Mouse (Mus musculus) kidney, embryonic 14.5 days (tissue): ENCODE measurements at regions not wholly inside any gene's neighbourhood (a gene's known extent, or its start where the extent isn't known, plus 50 kb on each side); places are given as distances from the start of the nearest gene placed in this dataset.
A peak's percentile ranks its signal among the peaks of the same experiment; 100 is the strongest.

Source experiments
- ATAC-seq: fragments of 200-750 bp; cut with Nextera tagmentation; 2 replicates; pipeline ENCODE4 v1.8.0; 2017; ENCODE audit warnings: moderate number of reproducible peaks, mild to moderate bottlenecking, moderate TSS enrichment, moderate library complexity; ENCODE audit not compliant: low FRiP score, low TSS enrichment
- H3K27ac ChIP-seq: fragments of 300-500 bp; sonication (generic); 2 replicates; pipeline ENCODE4 v1.5.1; 2014; ENCODE audit warnings: low read depth, mild to moderate bottlenecking, low read length, moderate library complexity, mixed read lengths
- H3K27me3 ChIP-seq: fragments of 300-500 bp; sonication (generic); 2 replicates; pipeline ENCODE4 v1.6.1; 2014; ENCODE audit warnings: mild to moderate bottlenecking, low read length; ENCODE audit not compliant: control insufficient read depth, insufficient read depth
- H3K36me3 ChIP-seq: fragments of 300-500 bp; sonication (generic); 2 replicates; pipeline ENCODE4 v1.6.1; 2014; ENCODE audit warnings: low read length, mixed read lengths; ENCODE audit not compliant: control insufficient read depth, insufficient read depth
- H3K4me1 ChIP-seq: fragments of 300-500 bp; sonication (generic); 2 replicates; pipeline ENCODE4 v1.6.1; 2014; ENCODE audit warnings: low read length, mixed read lengths; ENCODE audit not compliant: control insufficient read depth, insufficient read depth
- H3K4me2 ChIP-seq: fragments of 300-500 bp; sonication (generic); replicated peaks from 2 replicates; pipeline ENCODE4 v1.6.1; 2014; ENCODE audit warnings: low read depth, mild to moderate bottlenecking, low read length
- H3K4me3 ChIP-seq: fragments of 300-500 bp; sonication (generic); 2 replicates; pipeline ENCODE4 v1.5.1; 2014; ENCODE audit warnings: mild to moderate bottlenecking, low read length
- H3K9ac ChIP-seq: fragments of 300-500 bp; sonication (generic); 2 replicates; pipeline ENCODE4 v1.6.1; 2014; ENCODE audit warnings: low read depth, mild to moderate bottlenecking, low read length, moderate library complexity
- H3K9me3 ChIP-seq: fragments of 300-500 bp; sonication (generic); 2 replicates; pipeline ENCODE4 v1.6.1; 2016; ENCODE audit warnings: low read length; ENCODE audit not compliant: control insufficient read depth
- WGBS: fragments of 180-500 bp; shearing (Covaris S2); extraction: QIAGEN DNeasy Blood & Tissue Kit; methylation state at CpG from one replicate; pipeline ENCODE4 v1.1.7; 2014; 5-methylcytosine and 5-hydroxymethylcytosine counted together

DNA sequence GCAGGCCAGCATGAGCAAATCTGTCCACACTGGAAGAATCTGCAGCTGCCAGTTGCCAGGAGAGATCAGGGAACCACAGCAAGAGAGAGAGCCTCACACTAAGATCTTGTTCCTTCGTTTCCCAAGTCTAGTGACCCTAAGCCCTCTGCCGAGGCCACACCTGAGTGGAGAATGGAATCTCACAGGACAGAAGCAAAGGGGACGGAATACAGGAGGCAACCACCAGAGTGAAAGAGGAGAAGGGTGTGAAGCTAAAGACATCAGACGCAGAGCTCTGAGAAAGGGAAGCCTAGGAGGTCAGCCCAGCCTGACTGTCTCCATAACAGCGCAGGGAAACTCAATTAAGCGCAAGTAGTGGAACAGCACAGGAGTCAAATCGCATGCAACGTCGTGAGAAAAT is 75.0 kb downstream of the Suds3 start:
- peaks cover 4% of the 10 kb centered on the region; the same call in 1 of the 2 replicates for H3K4me1 ChIP-seq
- H3K4me2 ChIP-seq: no peak overlapping the region
- peak; percentile 64; the same call in 1 of the 2 replicates for ATAC-seq
- no peaks in the 10 kb centered on the region for H3K36me3 ChIP-seq
- H3K27ac ChIP-seq: no peak overlapping the region
- no peak overlapping the region for H3K9ac ChIP-seq
- no peaks in the 10 kb centered on the region for H3K27me3 ChIP-seq
- H3K4me3 ChIP-seq: no peak overlapping the region
- no peaks in the 10 kb centered on the region for H3K9me3 ChIP-seq
- WGBS: 33% methylated on average over 9 of the region's 9 CpGs

DNA sequence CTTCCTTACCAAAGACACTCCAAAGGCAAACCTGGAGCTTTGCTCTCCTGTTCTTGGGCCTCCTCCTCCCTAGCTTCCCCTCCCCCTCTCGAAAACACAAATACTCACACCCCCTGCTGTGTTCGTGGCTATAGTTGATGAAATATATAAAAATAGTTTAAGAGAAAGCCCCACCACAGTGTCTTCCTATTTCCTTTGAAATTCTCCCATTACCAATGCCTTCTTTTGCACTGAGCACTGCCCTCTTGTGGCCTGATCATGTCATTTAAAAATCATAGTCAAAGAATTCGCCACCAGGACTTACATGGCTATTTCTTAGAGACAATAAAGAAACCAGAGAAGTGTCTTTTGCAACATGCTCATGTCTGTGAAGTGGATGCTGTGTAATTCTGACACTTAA is 78.7 kb downstream of the Suds3 start:
- WGBS: 30% methylated on average over 3 of the region's 3 CpGs
- Histone ChIP-seq H3K27me3 (no peaks in the 10 kb centered on the region), H3K4me1 (no peaks in the 10 kb centered on the region)

DNA sequence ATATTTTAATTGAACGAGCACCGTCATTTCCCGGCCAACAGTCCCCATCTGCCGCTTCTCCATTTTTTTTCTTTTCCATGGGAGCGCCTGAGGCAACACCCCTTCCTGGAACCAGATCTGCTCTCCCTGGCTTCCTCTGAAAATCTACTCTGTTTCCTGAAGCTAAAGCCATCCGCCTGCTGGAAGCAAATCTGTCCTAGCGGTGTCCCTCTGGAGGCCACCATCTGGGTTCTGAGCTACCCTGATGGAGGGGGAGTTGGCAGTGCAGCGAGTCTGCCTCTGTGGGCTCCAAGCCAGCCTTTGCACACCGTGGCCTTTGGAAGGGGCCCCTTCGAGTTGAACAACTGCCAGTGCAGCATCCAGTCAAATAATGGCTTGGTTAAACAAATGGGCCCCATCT is 83.8 kb downstream of the Suds3 start:
- Histone ChIP-seq H3K36me3 (no peaks in the 10 kb centered on the region), H3K4me2 (no peak overlapping the region), H3K4me1 (no peaks in the 10 kb centered on the region), H3K9ac (no peak overlapping the region), H3K27ac (no peak overlapping the region), H3K27me3 (no peaks in the 10 kb centered on the region), H3K4me3 (no peak overlapping the region), H3K9me3 (no peaks in the 10 kb centered on the region; the same call in 1 of the 2 replicates)
- WGBS: 85% methylated on average over 10 of the region's 10 CpGs
- ATAC-seq: no peak

More for the DNA sequence above, 78.7 kb downstream of the Suds3 start:
- Histone ChIP-seq H3K27ac (no peak overlapping the region), H3K4me3 (no peak overlapping the region), H3K9me3 (no peaks in the 10 kb centered on the region; the same call in 1 of the 2 replicates), H3K4me2 (no peak overlapping the region), H3K9ac (no peak overlapping the region), H3K36me3 (no peaks in the 10 kb centered on the region)
- ATAC-seq: no peak

DNA sequence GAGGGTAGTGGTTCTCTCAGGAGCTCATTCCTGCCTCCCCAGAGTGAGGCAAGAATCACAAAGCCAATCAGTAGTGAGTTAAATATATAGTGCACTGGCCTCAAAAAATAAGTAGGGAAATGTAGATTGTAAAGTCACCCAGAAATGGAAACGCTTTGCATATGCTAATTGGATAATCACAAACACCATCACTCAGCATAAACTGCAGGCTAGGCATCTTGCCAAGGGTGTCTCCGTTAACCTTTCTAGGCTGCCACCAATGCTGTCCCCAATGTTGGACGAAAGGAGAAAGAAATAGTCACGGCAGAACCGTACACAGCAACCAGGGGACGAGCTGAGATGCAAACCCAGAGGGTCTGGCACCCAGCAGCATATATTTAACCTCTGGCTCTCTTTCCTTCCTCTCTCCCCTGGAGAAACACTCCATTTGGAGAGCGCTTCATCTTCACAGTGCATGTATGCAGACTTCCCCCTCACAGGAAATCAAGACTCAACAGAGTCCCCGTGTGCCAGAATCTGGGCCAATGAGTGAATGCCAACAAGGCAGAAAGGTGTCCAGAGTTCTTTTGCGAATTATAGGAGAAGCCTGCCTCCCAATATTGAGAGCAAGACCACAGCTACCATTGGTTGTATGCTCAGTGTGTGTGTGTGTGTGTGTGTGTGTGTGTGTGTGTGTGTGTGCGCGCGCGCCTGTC is 90.1 kb downstream of the Suds3 start:
- H3K27ac ChIP-seq: no peak overlapping the region
- H3K4me1 ChIP-seq: no peaks in the 10 kb centered on the region
- no peak overlapping the region for H3K9ac ChIP-seq
- no peaks in the 10 kb centered on the region for H3K27me3 ChIP-seq
- no peaks in the 10 kb centered on the region for H3K36me3 ChIP-seq
- H3K9me3 ChIP-seq: no peaks in the 10 kb centered on the region
- WGBS: 89% methylated on average over 13 of the region's 13 CpGs
- no peak for ATAC-seq
- H3K4me3 ChIP-seq: no peak overlapping the region
- H3K4me2 ChIP-seq: no peak overlapping the region

DNA sequence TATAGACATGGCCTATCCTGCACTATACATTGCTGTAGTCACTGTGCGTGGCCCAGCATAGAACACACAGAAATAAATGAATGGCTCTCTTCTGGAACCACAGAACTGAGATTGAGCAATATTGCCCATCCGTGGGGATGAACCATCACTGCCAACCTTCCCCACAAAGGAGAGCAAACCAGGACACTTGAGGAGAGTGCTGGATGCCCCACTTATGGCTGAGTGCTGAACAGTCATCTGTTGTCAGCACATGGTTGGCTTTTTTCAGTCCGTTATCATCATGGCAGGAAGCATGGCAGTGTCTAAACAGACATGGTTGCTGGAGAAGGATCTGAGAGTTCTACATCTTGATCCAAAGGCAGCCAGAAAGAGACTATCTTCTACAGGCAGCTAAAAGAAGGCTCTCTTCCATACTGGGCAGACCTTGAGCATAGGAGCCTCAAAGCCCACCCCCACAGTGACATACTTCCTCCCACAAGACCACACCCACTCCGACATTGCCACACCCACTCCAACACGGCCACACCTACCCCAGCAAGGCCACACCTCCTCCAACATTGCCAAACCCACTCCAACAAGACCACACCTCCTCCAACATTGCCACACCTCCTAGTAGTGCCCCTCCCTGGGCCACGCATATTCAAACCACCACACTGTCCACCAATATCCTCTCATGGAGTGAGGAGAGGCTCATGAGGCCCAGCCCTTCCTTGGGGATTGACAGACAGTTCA is 97.3 kb downstream of the Suds3 start:
- no peaks in the 10 kb centered on the region for H3K4me1 ChIP-seq
- H3K4me3 ChIP-seq: no peak overlapping the region
- H3K27ac ChIP-seq: no peak overlapping the region
- H3K4me2 ChIP-seq: no peak overlapping the region
- H3K9ac ChIP-seq: no peak overlapping the region
- no peaks in the 10 kb centered on the region for H3K36me3 ChIP-seq
- ATAC-seq: no peak
- H3K27me3 ChIP-seq: no peaks in the 10 kb centered on the region
- no peaks in the 10 kb centered on the region for H3K9me3 ChIP-seq
- 87% methylated on average over 6 of the region's 6 CpGs for WGBS

DNA sequence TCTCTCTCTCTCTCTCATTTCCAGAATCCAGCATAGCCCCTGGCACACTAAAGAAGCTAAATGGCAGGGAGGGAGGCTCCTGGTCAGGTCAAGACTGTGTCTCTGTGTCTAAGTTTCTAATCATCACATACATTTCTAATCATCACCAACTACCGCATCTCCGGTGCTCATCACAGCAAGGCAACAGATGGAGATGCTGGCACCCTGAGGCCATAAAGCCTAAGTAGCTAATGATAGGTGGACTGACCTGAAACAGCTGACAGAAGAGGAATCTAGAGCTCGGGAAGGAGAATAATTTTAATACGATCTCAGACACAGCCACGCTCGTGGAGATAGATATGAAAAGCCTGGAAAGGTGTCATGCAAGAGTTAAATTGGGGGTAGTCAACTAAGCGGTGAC is 104.8 kb downstream of the Suds3 start:
- ATAC-seq: no peak
- 89% methylated on average over 7 of the region's 7 CpGs for WGBS
- no peak overlapping the region for H3K4me3 ChIP-seq
- no peak overlapping the region for H3K9ac ChIP-seq
- no peaks in the 10 kb centered on the region for H3K9me3 ChIP-seq
- H3K4me2 ChIP-seq: no peak overlapping the region
- no peaks in the 10 kb centered on the region for H3K36me3 ChIP-seq
- H3K4me1 ChIP-seq: no peaks in the 10 kb centered on the region
- no peaks in the 10 kb centered on the region for H3K27me3 ChIP-seq
- no peak overlapping the region for H3K27ac ChIP-seq

DNA sequence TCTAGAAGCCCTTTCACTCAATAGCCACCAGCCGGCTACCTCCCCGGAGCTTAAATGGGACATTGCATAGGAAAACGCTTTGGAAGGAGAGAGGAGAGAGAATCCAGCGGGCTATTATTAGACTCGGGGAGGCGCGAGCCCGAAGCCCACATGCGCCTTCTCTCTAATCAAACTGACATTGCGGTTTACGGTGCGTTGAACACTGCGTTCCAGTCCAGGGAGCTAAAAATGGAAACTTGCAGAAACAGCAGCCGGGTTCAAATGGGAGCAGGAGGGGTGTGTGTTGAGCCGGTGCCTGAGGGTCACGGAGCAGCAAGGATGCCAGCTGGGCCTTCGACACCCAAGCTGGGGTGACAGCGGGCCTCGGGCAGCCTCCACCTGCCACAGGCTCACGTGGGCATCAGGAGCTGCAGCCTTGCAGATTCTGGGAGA is 115.1 kb downstream of the Suds3 start:
- ATAC-seq: peak; percentile 85
- no peaks in the 10 kb centered on the region for H3K27me3 ChIP-seq
- H3K9me3 ChIP-seq: no peaks in the 10 kb centered on the region
- H3K27ac ChIP-seq: no peak overlapping the region
- H3K4me3 ChIP-seq: no peak overlapping the region
- peak overlapping the region; percentile 8; the same call in 1 of the 2 replicates for H3K4me2 ChIP-seq
- no peaks in the 10 kb centered on the region for H3K4me1 ChIP-seq
- H3K36me3 ChIP-seq: no peaks in the 10 kb centered on the region
- 34% methylated on average over 20 of the region's 20 CpGs for WGBS
- no peak overlapping the region for H3K9ac ChIP-seq

DNA sequence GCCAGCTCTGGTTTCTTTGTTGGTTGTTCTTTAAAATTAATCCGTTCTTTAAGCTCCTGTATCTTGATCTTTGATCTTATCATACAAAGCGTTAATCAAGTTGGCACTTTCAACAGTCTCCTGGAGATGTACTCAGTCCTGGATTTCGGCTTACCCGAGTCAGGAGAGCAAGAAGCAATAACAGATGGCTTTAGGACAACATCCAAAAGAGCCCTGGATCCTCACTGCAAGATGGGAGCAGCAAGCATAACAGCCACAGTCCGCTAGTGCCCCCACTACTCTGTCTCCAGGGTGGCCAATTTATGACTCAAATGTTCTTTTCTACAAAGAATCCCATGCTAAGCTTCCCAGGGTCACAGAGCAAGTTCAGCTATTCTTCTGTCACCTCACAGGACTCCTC is 121.4 kb downstream of the Suds3 start:
- Histone ChIP-seq H3K36me3 (no peaks in the 10 kb centered on the region), H3K9me3 (0 out of 2 replicates have a peak, but pooled peaks cover 2% of the 10 kb centered on the region), H3K27me3 (no peaks in the 10 kb centered on the region), H3K4me1 (no peaks in the 10 kb centered on the region), H3K4me3 (no peak overlapping the region), H3K9ac (no peak overlapping the region), H3K27ac (no peak overlapping the region), H3K4me2 (no peak overlapping the region)
- WGBS: 63% methylated on average over 5 of the region's 5 CpGs
- no peak for ATAC-seq

DNA sequence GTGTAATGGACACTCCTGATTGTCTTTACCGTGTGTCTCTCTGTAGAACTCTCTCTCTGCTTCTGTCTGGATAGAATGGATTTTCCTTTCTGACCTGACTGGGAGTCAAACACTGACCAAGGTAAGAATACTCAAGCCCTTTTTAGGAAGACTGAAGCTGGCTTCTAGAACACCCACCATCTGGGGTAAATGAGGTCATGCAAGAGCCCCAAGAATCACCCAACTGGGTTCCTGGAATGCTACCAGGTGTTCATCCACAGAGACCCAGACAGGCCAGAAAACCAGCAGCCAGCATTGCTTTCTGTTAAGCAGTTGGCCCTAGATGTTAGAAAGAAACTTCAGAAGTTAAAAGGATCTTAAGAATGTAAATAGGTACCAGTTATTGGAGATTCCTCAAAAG is 122.2 kb downstream of the Suds3 start:
- no peaks in the 10 kb centered on the region for H3K27me3 ChIP-seq
- H3K9ac ChIP-seq: no peak overlapping the region
- H3K4me2 ChIP-seq: no peak overlapping the region
- H3K27ac ChIP-seq: no peak overlapping the region
- H3K4me3 ChIP-seq: no peak overlapping the region
- H3K4me1 ChIP-seq: no peaks in the 10 kb centered on the region
- ATAC-seq: no peak
- H3K36me3 ChIP-seq: no peaks in the 10 kb centered on the region
- 65% methylated on average over 1 of the region's 1 CpGs for WGBS
- 0 out of 2 replicates have a peak, but pooled peaks cover 2% of the 10 kb centered on the region for H3K9me3 ChIP-seq
